Mouse (Mus musculus) C2C12 (cell line): ENCODE results near the gene Pla2r1. TPM values are rescaled to one million over a fixed set of nuclear protein-coding genes. Genes with fewer than 3 reads are reported as not detected.

Experiments used
- H3K27me3 ChIP-seq: one replicate; pipeline ENCODE4 v1.6.1; 2011; ENCODE audit not compliant: control insufficient read depth, insufficient read depth, insufficient read length
- H3K36me3 ChIP-seq: one replicate; pipeline ENCODE4 v1.6.1; 2011; ENCODE audit not compliant: control insufficient read depth, insufficient read depth
- H3K4me3 ChIP-seq: one replicate; pipeline ENCODE4 v1.5.1; 2011; ENCODE audit warnings: mild to moderate bottlenecking, control low read depth; ENCODE audit not compliant: poor library complexity, insufficient read depth, severe bottlenecking
- H3K79me2 ChIP-seq: one replicate; pipeline ENCODE4 v1.6.1; 2011; ENCODE audit not compliant: control insufficient read depth, insufficient read depth
- H3K79me3 ChIP-seq: one replicate; pipeline ENCODE4 v1.6.1; 2011; ENCODE audit warnings: low read depth, control low read depth
- H3ac ChIP-seq: one replicate; pipeline ENCODE3; 2011; ENCODE audit warnings: low read depth; ENCODE audit not compliant: control insufficient read depth, insufficient read length
- CEBPB ChIP-seq: IDR thresholded peaks from one replicate; pipeline ENCODE4 v1.6.1; 2011; ENCODE audit warnings: low read depth, mild to moderate bottlenecking, control low read depth, moderate library complexity
- CTCF ChIP-seq: IDR thresholded peaks from one replicate; pipeline ENCODE4 v1.5.1; 2011; ENCODE audit not compliant: control insufficient read depth, insufficient read depth, insufficient read length
- FOSL1 ChIP-seq: IDR thresholded peaks from one replicate; pipeline ENCODE4 v1.8.0; 2011; ENCODE audit warnings: mild to moderate bottlenecking, low read length; ENCODE audit not compliant: poor library complexity, insufficient read depth, severe bottlenecking
- MAX ChIP-seq: IDR thresholded peaks from one replicate; pipeline ENCODE4 v1.6.1; 2011; ENCODE audit warnings: mild to moderate bottlenecking, control low read depth
- MYOD1 ChIP-seq: IDR thresholded peaks from one replicate; pipeline ENCODE4 v1.6.1; 2011; ENCODE audit warnings: low read depth; ENCODE audit not compliant: control insufficient read depth, insufficient read length
- MYOG ChIP-seq: IDR thresholded peaks from one replicate; pipeline ENCODE4 v1.6.1; 2011; ENCODE audit not compliant: control insufficient read depth, insufficient read length; ENCODE audit errors: extremely low read depth
- USF1 ChIP-seq: IDR thresholded peaks from one replicate; pipeline ENCODE4 v1.6.1; 2011; ENCODE audit warnings: low read depth, mild to moderate bottlenecking, control low read depth, moderate library complexity
- long read RNA-seq, 2 experiments: library from polyadenylated mRNA; unstranded; transcript quantifications; one replicate each; pipeline ENCODE4 v2.0.0; 2019 to 2020
- polyA plus RNA-seq: library from polyadenylated mRNA; unstranded; fragments of >200 nt; fragmentation: generic; extraction: Trizol; gene quantifications from one replicate; pipeline ENCODE4 v1.2.1, GENCODE M21; 2012; ENCODE audit warnings: missing spikeins

Gene Pla2r1
- polyA plus RNA-seq = 0.48 TPM
- long read RNA-seq, experiment 1, partial matches to known transcripts = 1 of 2 reads
- long read RNA-seq, experiment 1, other reads (novel, unspliced or antisense) = 1 of 2 reads
- long read RNA-seq, experiment 2, partial matches to known transcripts = 7 of 10 reads
- long read RNA-seq, experiment 2, other reads (novel, unspliced or antisense) = 2 of 10 reads

DNA sequence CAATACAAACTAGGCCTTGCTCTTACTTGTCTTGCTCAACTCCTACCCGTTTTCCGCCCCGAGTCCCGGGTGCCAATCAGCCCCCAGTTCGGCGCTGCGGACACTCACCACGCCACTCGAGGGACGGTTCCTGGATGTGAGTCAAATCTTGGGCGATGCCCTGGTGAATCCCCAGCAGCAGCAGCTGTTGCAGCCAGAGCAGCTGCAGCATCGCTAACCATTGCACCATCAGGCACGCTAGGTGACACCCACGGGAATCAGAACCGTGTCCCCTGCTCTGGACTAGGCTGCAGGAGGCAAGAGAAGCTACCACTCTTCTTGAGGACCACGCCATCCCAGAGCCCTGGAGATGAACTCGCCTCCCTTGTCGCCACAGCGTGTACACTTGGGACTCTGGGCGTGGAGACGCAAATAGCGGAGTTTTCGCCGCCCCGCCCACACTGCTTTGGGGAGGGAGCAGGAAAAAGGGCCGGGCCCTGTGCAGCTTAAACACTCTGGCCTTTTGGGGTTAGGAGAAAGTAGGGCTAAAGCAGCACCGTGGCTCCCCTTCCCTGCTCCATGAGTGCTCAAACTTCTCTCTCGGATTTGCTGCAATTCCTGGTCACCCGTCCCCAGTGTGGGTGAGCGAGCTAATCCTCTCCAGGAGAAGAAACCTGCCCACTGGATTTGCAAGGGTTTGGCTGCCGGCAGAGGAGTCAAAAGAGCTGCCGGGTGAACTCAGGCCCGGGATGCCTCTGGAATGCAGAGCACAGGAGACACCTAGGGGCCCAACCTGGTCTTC is at the start of gene Pla2r1:
TSS of gene Pla2r1 (minus strand) at position 407 of the 781 bp plus-strand sequence.
- Histone ChIP-seq H3ac (peak within 1 kb of the TSS; percentile 1), H3K79me2 (no peaks in the 10 kb centered on the region), H3K36me3 (no peaks in the 10 kb centered on the region), H3K27me3 (no peaks in the 10 kb centered on the region), H3K4me3 (no peak within 1 kb of the TSS), H3K79me3 (no peaks in the 10 kb centered on the region)
- TF ChIP-seq USF1 (no peak), MYOG (peak; percentile 73), MAX (no peak), MYOD1 (peak; percentile 95), CTCF (no peak), FOSL1 (no peak), CEBPB (no peak)

DNA sequence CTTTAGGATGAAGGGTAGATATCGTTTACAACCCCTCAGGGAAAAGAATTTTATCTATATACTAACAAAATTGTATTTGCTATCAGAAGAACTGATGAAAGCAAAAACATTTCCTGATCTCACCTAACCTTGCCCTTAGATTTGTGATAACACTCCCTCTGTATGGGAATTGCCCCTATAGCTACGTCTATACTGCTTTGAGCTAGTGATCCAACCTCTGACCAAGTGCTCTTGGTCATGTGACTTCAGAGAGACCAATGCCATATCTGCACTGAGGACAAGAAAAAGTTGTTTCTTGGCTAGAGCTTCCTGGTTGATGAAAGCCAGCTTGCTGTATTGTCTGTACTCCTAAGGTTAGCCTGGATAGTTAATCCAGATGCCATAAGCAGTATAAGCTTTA is 48.2 kb upstream of the Pla2r1 start:
- H3K79me3 ChIP-seq = no peaks in the 10 kb centered on the region
- no peak overlapping the region for H3ac ChIP-seq
- no peaks in the 10 kb centered on the region for H3K36me3 ChIP-seq
- no peaks in the 10 kb centered on the region for H3K79me2 ChIP-seq
- no peaks in the 10 kb centered on the region for H3K27me3 ChIP-seq
- TF ChIP-seq MYOG (no peak), MYOD1 (no peak), USF1 (peak; percentile 45), MAX (no peak), CTCF (no peak)
- no peak overlapping the region for H3K4me3 ChIP-seq

DNA sequence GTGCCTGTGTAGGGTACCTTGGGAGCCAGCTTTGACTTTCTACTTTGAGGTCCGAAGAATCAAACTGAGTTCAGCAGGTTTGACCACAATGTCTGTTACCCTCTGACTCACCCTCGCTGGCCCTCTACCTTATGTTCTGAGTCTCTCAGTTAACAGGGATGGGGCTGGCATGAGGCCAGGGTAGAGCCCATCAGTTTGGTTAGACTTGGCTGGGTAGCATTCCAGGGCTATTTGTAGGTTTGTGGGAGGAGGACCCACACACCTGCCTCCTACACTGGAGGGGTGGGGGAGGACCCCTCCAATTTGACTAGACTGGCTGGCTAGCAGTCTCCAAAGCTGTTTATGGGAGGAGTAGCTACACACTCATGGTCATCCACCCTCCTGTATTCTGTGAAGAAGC is 47.8 kb upstream of the Pla2r1 start:
- Histone ChIP-seq H3K4me3 (no peak overlapping the region), H3K79me2 (no peaks in the 10 kb centered on the region), H3K27me3 (no peaks in the 10 kb centered on the region), H3ac (no peak overlapping the region), H3K79me3 (no peaks in the 10 kb centered on the region), H3K36me3 (no peaks in the 10 kb centered on the region)
- TF ChIP-seq USF1 = no peak
- TF ChIP-seq MAX = no peak
- TF ChIP-seq MYOD1 = no peak
- TF ChIP-seq CEBPB = no peak
- no peak for TF ChIP-seq MYOG
- TF ChIP-seq CTCF = no peak
- no peak for TF ChIP-seq FOSL1

DNA sequence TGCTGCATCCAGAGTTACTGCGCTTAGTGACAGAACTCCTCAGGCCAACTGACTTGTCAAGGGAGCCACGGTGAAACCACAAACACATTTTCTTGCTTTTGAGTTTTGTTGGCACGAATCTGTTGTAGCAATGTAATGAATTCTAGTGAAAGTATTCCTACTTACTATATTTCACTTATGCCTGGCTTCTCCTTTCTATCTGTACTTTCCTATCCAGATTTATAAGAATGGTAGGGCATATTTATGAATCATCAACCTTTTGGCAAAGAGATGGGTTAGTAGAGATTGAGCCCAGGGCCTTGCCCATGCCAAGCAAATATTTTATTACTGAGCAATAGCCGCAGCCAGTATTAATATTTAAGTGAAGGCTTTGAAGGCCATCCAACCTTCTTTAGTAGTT is 30.3 kb upstream of the Pla2r1 start:
- Histone ChIP-seq H3K79me2 (no peaks in the 10 kb centered on the region), H3K36me3 (no peaks in the 10 kb centered on the region), H3K4me3 (no peak overlapping the region), H3K79me3 (no peaks in the 10 kb centered on the region), H3K27me3 (no peaks in the 10 kb centered on the region), H3ac (no peak overlapping the region)
- TF ChIP-seq MYOG = no peak

DNA sequence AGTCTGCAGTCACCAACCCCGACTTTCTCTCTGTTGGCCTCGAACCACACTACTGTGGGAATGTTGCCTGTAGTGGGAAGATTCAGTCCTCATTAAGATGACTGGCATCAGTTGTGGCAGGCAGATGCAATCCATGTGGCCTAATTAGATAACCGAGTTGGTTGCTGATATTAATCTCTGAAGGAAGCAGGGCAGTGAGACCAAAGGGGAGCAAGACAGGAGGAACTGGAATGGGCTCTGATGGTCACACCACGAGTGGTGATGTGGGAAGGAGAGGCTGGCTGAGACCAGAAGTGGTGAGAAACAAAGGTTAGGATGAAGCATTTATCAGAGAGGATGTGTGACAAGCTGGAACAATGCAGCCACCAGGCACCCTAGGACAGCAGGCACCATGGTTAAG is 1.5 kb upstream of the Pla2r1 start:
- no peaks in the 10 kb centered on the region for H3K79me3 ChIP-seq
- no peaks in the 10 kb centered on the region for H3K36me3 ChIP-seq
- TF ChIP-seq FOSL1 = no peak

DNA sequence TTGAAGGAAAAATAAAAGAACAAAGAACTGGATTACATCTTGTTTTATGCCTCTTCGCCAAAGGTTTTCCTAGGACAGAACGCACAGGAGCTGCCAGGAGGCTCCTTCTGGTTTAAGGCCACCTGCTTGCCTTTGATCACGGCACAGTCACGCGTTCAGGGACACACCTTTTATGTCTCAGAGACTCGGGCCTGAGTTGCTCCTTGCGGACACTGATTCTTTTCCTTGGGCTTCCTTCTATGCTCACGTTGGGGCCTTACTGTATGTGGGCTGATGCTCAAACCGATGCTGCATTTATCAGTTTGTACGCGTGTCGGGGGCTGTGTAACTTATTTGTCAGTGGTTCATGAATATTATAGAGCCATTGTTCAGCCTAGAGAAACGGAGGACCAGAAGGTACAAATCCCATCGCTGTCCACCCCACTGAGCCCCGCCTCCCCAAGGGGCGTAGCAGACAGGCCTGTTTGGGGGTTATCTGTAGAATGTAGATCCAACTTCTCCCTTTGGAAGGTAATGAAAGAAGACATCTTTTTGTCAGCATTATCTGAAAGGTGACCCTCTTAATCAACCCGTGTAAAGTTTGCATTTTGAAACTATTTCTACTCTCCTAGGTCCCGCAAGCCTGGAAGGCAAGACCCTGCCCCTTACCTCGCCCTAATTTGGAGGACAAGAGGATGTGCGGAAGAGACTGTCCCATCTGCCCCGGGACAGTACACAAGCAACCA is 769 bp downstream of the Pla2r1 start:
- Histone ChIP-seq H3K79me3 (no peaks in the 10 kb centered on the region), H3K36me3 (no peaks in the 10 kb centered on the region), H3K4me3 (no peak overlapping the region), H3K27me3 (no peaks in the 10 kb centered on the region), H3K79me2 (no peaks in the 10 kb centered on the region), H3ac (peak overlapping the region; percentile 1)
- TF ChIP-seq MYOG = no peak
- TF ChIP-seq FOSL1 = no peak
- TF ChIP-seq MAX = no peak
- TF ChIP-seq CEBPB = no peak
- TF ChIP-seq CTCF = no peak
- TF ChIP-seq USF1 = no peak
- TF ChIP-seq MYOD1 = no peak

More for the DNA sequence above, 1.5 kb upstream of the Pla2r1 start:
- Histone ChIP-seq H3K79me2 (no peaks in the 10 kb centered on the region), H3K27me3 (no peaks in the 10 kb centered on the region), H3K4me3 (no peak overlapping the region), H3ac (no peak overlapping the region)
